Mouse (Mus musculus) cerebellum, adult 2 months (tissue): Measurements from ENCODE around the gene Dolpp1.

ENCODE experiments used
- CTCF ChIP-seq: fragments of 200-500 bp; IDR thresholded peaks from 2 replicates; pipeline ENCODE4 v1.5.1; 2011; ENCODE audit warnings: low read depth, mild to moderate bottlenecking, control low read depth, low read length, moderate library complexity, borderline replicate concordance; ENCODE audit not compliant: insufficient read depth
- POLR2A ChIP-seq: fragments of 200-500 bp; IDR thresholded peaks from 2 replicates; pipeline ENCODE4 v1.6.1; 2011; ENCODE audit warnings: low read length, control low read depth, borderline replicate concordance; ENCODE audit not compliant: insufficient read depth

DNA sequence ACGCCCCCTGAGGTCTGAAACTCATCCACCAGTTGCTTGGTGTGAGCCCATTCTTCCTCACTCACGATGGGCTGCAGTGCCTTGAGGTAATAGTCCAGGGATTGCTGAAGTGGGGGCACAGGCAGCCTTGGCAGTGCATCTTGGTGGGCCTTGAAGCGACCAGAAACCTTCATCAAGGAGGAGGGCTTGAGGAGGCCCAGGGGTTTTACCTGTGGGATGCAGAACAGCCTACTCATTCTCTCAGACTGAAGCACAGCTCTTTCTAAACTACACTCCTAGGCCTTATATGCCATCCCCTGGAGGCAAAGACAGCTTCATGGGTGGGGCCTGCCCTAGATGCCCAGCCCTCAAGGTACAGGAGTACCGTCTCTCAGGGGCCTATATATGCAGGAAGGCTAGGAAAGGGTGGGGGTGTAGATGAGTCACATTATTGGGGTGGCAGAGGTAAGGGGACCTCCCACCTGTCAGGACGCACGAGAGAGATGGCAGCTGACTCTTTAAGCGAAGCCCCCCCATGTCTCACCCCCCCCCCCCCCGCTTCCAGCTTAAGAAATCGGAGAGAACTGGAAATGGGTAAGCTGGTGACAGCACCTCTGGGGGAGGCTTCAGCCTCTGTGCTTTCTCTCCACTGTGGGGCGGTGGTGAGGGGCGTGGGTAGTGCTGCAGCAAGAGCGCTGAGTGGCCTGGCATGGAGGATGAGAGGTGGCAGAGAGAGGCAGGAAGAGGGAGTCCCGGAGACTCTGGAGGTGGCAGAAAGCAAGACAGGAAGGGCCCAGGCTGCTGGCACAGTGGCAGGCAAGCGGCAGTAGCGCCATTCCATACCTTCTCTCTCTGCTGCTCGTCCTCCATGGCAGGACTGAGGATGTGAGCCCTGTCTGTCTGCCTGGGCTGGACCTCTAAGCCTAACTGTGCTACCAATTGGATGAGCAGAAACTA lies 21.3 kb downstream of the Dolpp1 start:
- no peak for TF ChIP-seq CTCF
- no peak for TF ChIP-seq POLR2A
